Mouse (Mus musculus): ENCODE measurements around the gene Larp1. TPM values are rescaled to one million over a fixed set of nuclear protein-coding genes. Genes with fewer than 3 reads are reported as not detected.

The Larp1 gene
- polyA plus RNA-seq, 1 experiment from 2014 or later, result 18.3 TPM

- no peak overlapping the region for H3K4me2 ChIP-seq
- no peaks in the 10 kb centered on the region for H3K27me3 ChIP-seq
- no peaks in the 10 kb centered on the region for H3K36me3 ChIP-seq
- no peak overlapping the region for H3K9ac ChIP-seq
- no peaks in the 10 kb centered on the region for H3K4me1 ChIP-seq (replicated peaks)
- H3K4me3 ChIP-seq, result no peak overlapping the region
- no peak overlapping the region for H3K27ac ChIP-seq (replicated peaks)
- H3K9me3 ChIP-seq, result no peaks in the 10 kb centered on the region
- no peak for ATAC-seq (ENCODE audit: low read depth)
- 84% methylated on average over 12 of the region's 12 CpGs for WGBS
Observed at GRCm38 (mm10) chr11:57981083-57981809, 27.6 kb upstream of the Larp1 start.

GRCm38 (mm10) chr11:57983480-57984342 lies 25.2 kb upstream of the Larp1 start:
- no peaks in the 10 kb centered on the region for H3K36me3 ChIP-seq
- no peaks in the 10 kb centered on the region for H3K9me3 ChIP-seq
- H3K9ac ChIP-seq, result no peak overlapping the region
- no peak overlapping the region for H3K4me2 ChIP-seq
- H3K4me3 ChIP-seq, result no peak overlapping the region
- no peaks in the 10 kb centered on the region for H3K27me3 ChIP-seq
- no peak overlapping the region for H3K27ac ChIP-seq (replicated peaks)
- H3K4me1 ChIP-seq (replicated peaks), result no peaks in the 10 kb centered on the region
- 61% methylated on average over 16 of the region's 16 CpGs for WGBS
- no peak for ATAC-seq (ENCODE audit: low read depth)

- H3K4me3 ChIP-seq, result no peak overlapping the region
Observed at GRCm38 (mm10) chr11:57984343-57984666, 24.6 kb upstream of the Larp1 start.

GRCm38 (mm10) chr11:57985485-57985884 lies 23.4 kb upstream of the Larp1 start:
- WGBS, result 92% methylated on average over 2 of the region's 3 CpGs
- no peaks in the 10 kb centered on the region for H3K9me3 ChIP-seq
- no peaks in the 10 kb centered on the region for H3K4me1 ChIP-seq (replicated peaks)
- no peak overlapping the region for H3K9ac ChIP-seq
- no peaks in the 10 kb centered on the region for H3K27me3 ChIP-seq
- H3K4me3 ChIP-seq, result no peak overlapping the region
- H3K27ac ChIP-seq (replicated peaks), result no peak overlapping the region
- no peak for ATAC-seq (ENCODE audit: low read depth)
- no peak overlapping the region for H3K4me2 ChIP-seq
- H3K36me3 ChIP-seq, result no peaks in the 10 kb centered on the region

More at GRCm38 (mm10) chr11:57984343-57984666, 24.6 kb upstream of the Larp1 start:
- Histone ChIP-seq H3K4me1 (replicated peaks) (no peaks in the 10 kb centered on the region), H3K9me3 (no peaks in the 10 kb centered on the region), H3K27ac (replicated peaks) (no peak overlapping the region), H3K4me2 (no peak overlapping the region), H3K9ac (no peak overlapping the region), H3K36me3 (no peaks in the 10 kb centered on the region), H3K27me3 (no peaks in the 10 kb centered on the region)
- no peak for ATAC-seq (ENCODE audit: low read depth)
- 60% methylated on average over 3 of the region's 3 CpGs for WGBS

GRCm38 (mm10) chr11:57986053-57986452 lies 22.8 kb upstream of the Larp1 start:
- Histone ChIP-seq H3K4me1 (replicated peaks) (no peaks in the 10 kb centered on the region), H3K9me3 (no peaks in the 10 kb centered on the region), H3K9ac (no peak overlapping the region), H3K27ac (replicated peaks) (no peak overlapping the region), H3K4me3 (no peak overlapping the region), H3K4me2 (no peak overlapping the region), H3K27me3 (no peaks in the 10 kb centered on the region), H3K36me3 (no peaks in the 10 kb centered on the region)
- WGBS, result 92% methylated on average over 6 of the region's 6 CpGs
- no peak for ATAC-seq (ENCODE audit: low read depth)

- Histone ChIP-seq H3K9ac (no peak overlapping the region), H3K4me3 (no peak overlapping the region), H3K9me3 (no peaks in the 10 kb centered on the region), H3K27ac (replicated peaks) (no peak overlapping the region), H3K4me2 (no peak overlapping the region), H3K36me3 (no peaks in the 10 kb centered on the region), H3K27me3 (no peaks in the 10 kb centered on the region), H3K4me1 (replicated peaks) (no peaks in the 10 kb centered on the region)
- 87% methylated on average over 6 of the region's 6 CpGs for WGBS
- ATAC-seq (ENCODE audit: low read depth), result no peak
Observed at GRCm38 (mm10) chr11:57986456-57986855, 22.4 kb upstream of the Larp1 start.

- WGBS, result 93% methylated on average over 7 of the region's 7 CpGs
- Histone ChIP-seq H3K4me2 (no peak overlapping the region), H3K36me3 (no peaks in the 10 kb centered on the region), H3K27ac (replicated peaks) (no peak overlapping the region), H3K4me1 (replicated peaks) (no peaks in the 10 kb centered on the region), H3K27me3 (no peaks in the 10 kb centered on the region), H3K9ac (no peak overlapping the region), H3K9me3 (no peaks in the 10 kb centered on the region), H3K4me3 (no peak overlapping the region)
- no peak for ATAC-seq (ENCODE audit: low read depth)
Observed at GRCm38 (mm10) chr11:57986861-57987260, 22.0 kb upstream of the Larp1 start.

GRCm38 (mm10) chr11:57998168-57998567 lies 10.7 kb upstream of the Larp1 start:
- no peak overlapping the region for H3K27ac ChIP-seq (replicated peaks)
- no peaks in the 10 kb centered on the region for H3K4me1 ChIP-seq (replicated peaks)
- H3K36me3 ChIP-seq, result no peaks in the 10 kb centered on the region
- H3K9me3 ChIP-seq, result no peaks in the 10 kb centered on the region
- no peak overlapping the region for H3K9ac ChIP-seq
- ATAC-seq (ENCODE audit: low read depth), result no peak
- no peak overlapping the region for H3K4me3 ChIP-seq
- H3K27me3 ChIP-seq, result no peaks in the 10 kb centered on the region
- no peak overlapping the region for H3K4me2 ChIP-seq
- 84% methylated on average over 7 of the region's 7 CpGs for WGBS

GRCm38 (mm10) chr11:57998872-57999271 lies 10.0 kb upstream of the Larp1 start:
- H3K9me3 ChIP-seq, result no peaks in the 10 kb centered on the region
- WGBS, result 0% methylated on average over 1 of the region's 1 CpGs
- H3K27me3 ChIP-seq, result no peaks in the 10 kb centered on the region
- H3K27ac ChIP-seq (replicated peaks), result no peak overlapping the region
- no peak overlapping the region for H3K9ac ChIP-seq
- no peak overlapping the region for H3K4me3 ChIP-seq
- H3K4me1 ChIP-seq (replicated peaks), result no peaks in the 10 kb centered on the region
- ATAC-seq (ENCODE audit: low read depth), result no peak
- no peak overlapping the region for H3K4me2 ChIP-seq
- H3K36me3 ChIP-seq, result no peaks in the 10 kb centered on the region

GRCm38 (mm10) chr11:58003126-58003525 lies 5.7 kb upstream of the Larp1 start:
- no peak overlapping the region for H3K9ac ChIP-seq
- WGBS, result 87% methylated on average over 8 of the region's 8 CpGs
- ATAC-seq (ENCODE audit: low read depth), result no peak
- no peaks in the 10 kb centered on the region for H3K36me3 ChIP-seq
- H3K27me3 ChIP-seq, result no peaks in the 10 kb centered on the region
- peaks cover 4% of the 10 kb centered on the region for H3K4me1 ChIP-seq (replicated peaks)
- no peak overlapping the region for H3K4me3 ChIP-seq
- no peak overlapping the region for H3K27ac ChIP-seq (replicated peaks)
- H3K4me2 ChIP-seq, result no peak overlapping the region
- H3K9me3 ChIP-seq, result no peaks in the 10 kb centered on the region

- 71% methylated on average over 6 of the region's 6 CpGs for WGBS
- no peak overlapping the region for H3K4me3 ChIP-seq
- no peaks in the 10 kb centered on the region for H3K36me3 ChIP-seq
- no peak overlapping the region for H3K27ac ChIP-seq (replicated peaks)
- H3K4me1 ChIP-seq (replicated peaks), result peaks cover 7% of the 10 kb centered on the region
- no peak for ATAC-seq (ENCODE audit: low read depth)
- no peak overlapping the region for H3K9ac ChIP-seq
- H3K9me3 ChIP-seq, result no peaks in the 10 kb centered on the region
- H3K27me3 ChIP-seq, result no peaks in the 10 kb centered on the region
- H3K4me2 ChIP-seq, result no peak overlapping the region
Observed at GRCm38 (mm10) chr11:58003734-58004133, 5.1 kb upstream of the Larp1 start.

GRCm38 (mm10) chr11:58005110-58005509 lies 3.8 kb upstream of the Larp1 start:
- Histone ChIP-seq H3K4me3 (no peak overlapping the region), H3K36me3 (no peaks in the 10 kb centered on the region), H3K9me3 (no peaks in the 10 kb centered on the region), H3K9ac (no peak overlapping the region), H3K4me2 (no peak overlapping the region), H3K27ac (replicated peaks) (no peak overlapping the region), H3K27me3 (no peaks in the 10 kb centered on the region), H3K4me1 (replicated peaks) (peaks cover 10% of the 10 kb centered on the region)
- no peak for ATAC-seq (ENCODE audit: low read depth)

All from neural tube, embryonic 13.5 days (tissue).